Mouse (Mus musculus): ENCODE measurements around the gene C87414. TPM values are rescaled to one million over a fixed set of nuclear protein-coding genes. Genes with fewer than 3 reads are reported as not detected.

Gene C87414
- not detected for total RNA-seq (2023)

DNA sequence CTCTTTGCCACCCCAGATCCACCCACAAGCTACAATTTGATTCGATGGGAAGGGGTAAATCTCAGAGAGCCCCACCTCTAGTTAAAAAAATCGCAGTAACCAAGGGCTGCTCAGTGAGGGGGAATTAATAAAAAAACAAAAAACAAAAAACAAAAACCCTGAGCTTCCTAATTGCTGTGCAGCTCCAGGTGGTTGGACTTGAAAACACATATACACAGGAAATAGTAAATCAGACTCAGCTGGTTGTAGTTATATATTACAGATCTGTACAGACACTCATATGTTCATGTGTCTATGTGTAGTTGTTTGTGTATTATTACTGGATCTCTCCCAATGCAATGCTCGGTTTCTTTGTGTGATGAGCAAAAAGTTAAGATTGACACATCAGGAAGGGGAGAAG lies at the start of gene C87414:
C87414 (minus strand) TSS at position 101 of the 400 bp plus-strand sequence.

Other genes starting within 250 kb of the C87414 start
- gene Gm16427, start 131.4 kb downstream of the C87414 start, total RNA-seq (2023): not detected
- gene Gm7792, start 172.2 kb upstream of the C87414 start, total RNA-seq (2023): not detected